Mouse (Mus musculus): Measurements from ENCODE around the gene Recql5.

- TF ChIP-seq CTCF (IDR thresholded peaks at IDR 0.05; ENCODE audit: borderline replicate concordance, insufficient read depth, low read length) (no peak), POLR2A (IDR thresholded peaks at IDR 0.05; ENCODE audit: low read depth, low read length) (no peak)
Measured at GRCm38 (mm10) chr11:115904231-115904955, 28.9 kb downstream of the Recql5 start.

Data from embryonic fibroblast, embryonic 13.5 days (primary cell).